Mouse (Mus musculus) bone marrow macrophage, adult 2 months (primary cell): ENCODE data around the gene Ctbs. TPM values are rescaled to one million over a fixed set of nuclear protein-coding genes. Genes with fewer than 3 reads are reported as not detected.

Experiments
- H3K27ac ChIP-seq: 2 replicates; pipeline ENCODE4 v1.5.1; 2012; ENCODE audit warnings: low read depth, low read length; ENCODE audit not compliant: insufficient read depth
- H3K4me1 ChIP-seq: 2 replicates; pipeline ENCODE4 v1.6.1; 2012; ENCODE audit warnings: low read length; ENCODE audit not compliant: control insufficient read depth, insufficient read depth
- H3K4me3 ChIP-seq: 2 replicates; pipeline ENCODE4 v1.5.1; 2012; ENCODE audit warnings: mild to moderate bottlenecking, low read length, moderate library complexity; ENCODE audit not compliant: insufficient read depth
- CTCF ChIP-seq: IDR thresholded peaks from 2 replicates; pipeline ENCODE4 v1.5.1; 2012; ENCODE audit warnings: low read depth, mild to moderate bottlenecking, low read length, moderate library complexity
- POLR2A ChIP-seq: IDR thresholded peaks from 2 replicates; pipeline ENCODE4 v1.6.1; 2012; ENCODE audit warnings: mild to moderate bottlenecking, low read depth, low read length, borderline replicate concordance
- polyA plus RNA-seq: library from polyadenylated mRNA; stranded (reverse); fragments of >200 nt; gene quantifications from 2 replicates; pipeline ENCODE4 v1.2.4, GENCODE M21; 2012; ENCODE audit not compliant: missing spikeins, insufficient read depth, insufficient read length

The Ctbs gene
- polyA plus RNA-seq, 1 experiment, result 31.6 TPM

- Histone ChIP-seq H3K4me3 (no peak overlapping the region), H3K4me1 (peaks cover 17% of the 10 kb centered on the region), H3K27ac (no peak overlapping the region)
- TF ChIP-seq POLR2A (no peak), CTCF (no peak)
These were observed 6.2 kb upstream of the Ctbs start for GRCm38 (mm10) chr3:146443380-146443779.

GRCm38 (mm10) chr3:146444880-146445279 lies 4.7 kb upstream of the Ctbs start:
- peak overlapping the region; percentile 77 for H3K27ac ChIP-seq
- peak overlapping the region; percentile 61 for H3K4me3 ChIP-seq
- H3K4me1 ChIP-seq, result peaks cover 19% of the 10 kb centered on the region
- TF ChIP-seq CTCF (no peak), POLR2A (no peak)

- H3K27ac ChIP-seq, result no peak overlapping the region
- H3K4me1 ChIP-seq, result peaks cover 25% of the 10 kb centered on the region
- TF ChIP-seq CTCF (no peak), POLR2A (no peak)
- no peak overlapping the region for H3K4me3 ChIP-seq
These were observed 2.4 kb upstream of the Ctbs start for GRCm38 (mm10) chr3:146447156-146447555.

DNA sequence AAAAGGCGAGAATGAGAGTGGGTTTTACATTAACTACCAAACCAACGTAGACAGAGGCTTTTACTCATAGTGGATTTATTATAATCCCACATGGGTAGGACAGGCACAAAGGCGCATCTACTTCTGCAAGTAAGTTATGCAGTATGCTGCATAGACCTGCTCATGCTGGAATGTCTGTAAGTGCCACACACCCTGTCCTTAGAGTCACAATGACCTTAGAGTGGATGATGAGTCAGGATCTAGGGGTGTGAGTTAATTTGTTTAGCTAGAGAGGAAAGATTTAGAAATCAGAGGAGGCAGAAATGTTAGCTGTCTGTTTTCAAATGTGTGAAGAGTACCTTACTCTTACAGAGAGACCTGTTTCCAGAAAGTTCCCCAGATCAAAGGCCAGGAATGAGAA lies 2.0 kb upstream of the Ctbs start:
- no peak overlapping the region for H3K4me3 ChIP-seq
- TF ChIP-seq CTCF, result no peak
- no peak for TF ChIP-seq POLR2A
- no peak overlapping the region for H3K27ac ChIP-seq
- peaks cover 25% of the 10 kb centered on the region for H3K4me1 ChIP-seq

GRCm38 (mm10) chr3:146448372-146448771 lies 1.2 kb upstream of the Ctbs start:
- TF ChIP-seq POLR2A (no peak), CTCF (no peak)
- no peak overlapping the region for H3K4me3 ChIP-seq
- no peak overlapping the region for H3K27ac ChIP-seq
- peaks cover 25% of the 10 kb centered on the region for H3K4me1 ChIP-seq

- no peak overlapping the region for H3K4me3 ChIP-seq
- peaks cover 25% of the 10 kb centered on the region for H3K4me1 ChIP-seq
- TF ChIP-seq POLR2A (no peak), CTCF (no peak)
- H3K27ac ChIP-seq, result no peak overlapping the region
These were observed 626 bp upstream of the Ctbs start for GRCm38 (mm10) chr3:146448969-146449368.

DNA sequence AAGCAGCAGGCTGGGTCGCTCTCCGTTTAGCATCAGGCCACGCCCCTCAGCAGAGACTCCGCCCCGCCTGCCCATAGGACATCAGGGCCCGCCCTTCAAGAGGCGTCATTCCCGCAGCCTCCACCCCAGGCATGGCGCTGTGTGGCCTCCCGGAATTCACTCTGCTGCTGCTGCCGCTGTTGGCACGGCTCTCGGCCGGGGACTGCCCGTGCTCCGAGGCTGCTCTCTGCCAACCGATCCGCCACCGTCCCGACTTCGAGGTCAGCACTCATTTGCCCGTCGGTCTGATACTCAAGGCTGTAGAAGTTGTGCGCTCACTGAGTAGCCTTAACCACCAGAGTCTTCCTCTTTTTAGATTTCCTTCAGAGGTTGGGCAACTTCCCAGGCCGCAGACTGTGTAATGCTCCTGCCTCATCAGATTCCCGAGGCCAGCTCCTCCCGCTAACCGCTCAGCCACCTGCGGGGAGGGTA lies 811 bp downstream of the Ctbs start:
- Histone ChIP-seq H3K27ac (peak overlapping the region; percentile 95), H3K4me1 (peaks cover 22% of the 10 kb centered on the region), H3K4me3 (peak overlapping the region; percentile 85)
- TF ChIP-seq CTCF (no peak), POLR2A (peak; percentile 64; the same call in 1 of the 2 replicates)

DNA sequence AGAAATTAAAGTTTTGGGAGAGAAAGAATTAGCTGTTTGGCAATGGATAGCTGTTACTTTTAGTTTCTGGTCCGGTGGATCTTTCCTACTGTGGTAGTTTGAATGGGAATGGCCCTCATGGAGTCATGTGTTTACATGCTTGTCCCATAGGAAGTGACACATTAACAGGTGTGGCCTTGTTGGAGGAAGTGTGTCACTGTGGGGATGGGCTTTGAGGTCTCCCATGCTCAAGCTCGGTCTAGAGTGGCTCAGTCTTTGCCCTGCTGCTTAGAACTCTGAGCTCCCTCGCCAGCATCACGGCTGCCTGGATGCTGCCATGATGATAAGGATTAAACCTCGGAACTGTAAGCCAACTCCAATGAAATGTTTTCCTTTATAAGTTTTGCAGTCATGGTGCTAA lies 1.8 kb downstream of the Ctbs start:
- TF ChIP-seq CTCF (no peak), POLR2A (no peak)
- peaks cover 16% of the 10 kb centered on the region for H3K4me1 ChIP-seq
- H3K27ac ChIP-seq, result no peak overlapping the region
- 0 out of 2 replicates have a peak overlapping the region, but pooled peaks have one; percentile 0 for H3K4me3 ChIP-seq

GRCm38 (mm10) chr3:146462939-146463338 lies 13.3 kb downstream of the Ctbs start:
- Histone ChIP-seq H3K4me3 (no peak overlapping the region), H3K27ac (no peak overlapping the region), H3K4me1 (no peaks in the 10 kb centered on the region)
- TF ChIP-seq POLR2A, result no peak
- no peak for TF ChIP-seq CTCF

GRCm38 (mm10) chr3:146469226-146469625 lies 19.6 kb downstream of the Ctbs start:
- TF ChIP-seq POLR2A (no peak), CTCF (no peak)
- no peak overlapping the region for H3K4me3 ChIP-seq
- no peak overlapping the region for H3K27ac ChIP-seq
- no peaks in the 10 kb centered on the region for H3K4me1 ChIP-seq

DNA sequence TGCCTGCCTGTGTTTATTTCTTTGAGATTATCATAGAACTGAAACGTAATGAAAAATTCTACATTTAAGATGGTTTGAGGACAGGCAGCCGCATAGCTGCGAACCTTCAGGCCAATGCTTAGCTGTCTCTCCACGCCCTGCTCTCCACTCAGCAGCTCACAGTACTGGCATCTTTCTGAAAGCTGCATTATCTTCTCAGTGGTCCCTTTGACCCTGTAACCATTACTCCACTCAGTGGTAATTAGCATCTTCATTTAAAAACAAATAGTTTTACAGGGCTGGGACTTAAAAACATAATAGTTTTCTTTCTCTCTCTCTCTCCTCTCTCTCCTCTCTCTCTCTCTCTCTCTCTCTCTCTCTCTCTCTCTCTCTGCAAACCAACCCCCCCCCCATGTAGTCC lies 23.1 kb downstream of the Ctbs start:
- Histone ChIP-seq H3K4me1 (no peaks in the 10 kb centered on the region), H3K4me3 (no peak overlapping the region), H3K27ac (no peak overlapping the region)
- TF ChIP-seq CTCF, result no peak
- no peak for TF ChIP-seq POLR2A
